Mouse (Mus musculus): ENCODE data around the gene Cyp1a1.

DNA sequence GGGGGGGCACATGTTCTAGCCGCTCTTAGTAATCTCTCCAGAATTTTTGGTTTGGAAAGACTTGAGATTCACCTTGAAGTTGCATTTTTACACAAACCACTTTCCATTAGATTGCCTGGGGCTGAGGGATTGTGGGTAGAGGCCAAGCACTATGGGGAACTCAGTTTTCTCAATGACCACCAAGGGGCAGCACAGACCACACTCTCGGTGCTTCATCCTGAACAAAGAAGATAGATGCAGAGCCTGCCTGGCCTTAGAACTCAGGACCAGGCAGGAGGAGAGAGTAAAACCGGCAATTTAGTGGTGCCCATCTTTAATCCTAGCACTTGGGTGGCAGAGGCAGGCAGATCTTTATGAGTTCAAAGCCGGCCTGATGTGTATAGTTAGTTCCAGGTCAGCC lies 28.0 kb upstream of the Cyp1a1 start:
- no peak for TF ChIP-seq GATA1 (IDR thresholded peaks at IDR 0.05; ENCODE audit: borderline replicate concordance, low read length)
- no peak for TF ChIP-seq FLI1 (IDR thresholded peaks at IDR 0.05; ENCODE audit: low read length)

Data from megakaryocyte, embryonic 14.5 days (primary cell).